Mouse (Mus musculus) gastrocnemius, postnatal 4 days (tissue): ENCODE measurements at regions not wholly inside any gene's neighbourhood (a gene's known extent, or its start where the extent isn't known, plus 50 kb on each side); places are given as distances from the start of the nearest gene placed in this dataset.

Experiments
- DNase-seq, 2 experiments: peaks; one replicate each; pipeline ENCODE4 v3.0.0; 2021 to 2022; ENCODE audit warnings: low spot score in 2 of 2, mixed read lengths in 2 of 2

GRCm38 (mm10) chr1:186171691-186172090 is 54.6 kb upstream of the Lyplal1 start:
- DNase-seq, result no peak
